Mouse (Mus musculus) kidney, embryonic 14.5 days (tissue): Measurements from ENCODE around the gene Spire2. TPM values are rescaled to one million over a fixed set of nuclear protein-coding genes. Genes with fewer than 3 reads are reported as not detected.

Source experiments
- ATAC-seq: fragments of 200-750 bp; cut with Nextera tagmentation; 2 replicates; pipeline ENCODE4 v1.8.0; 2017; ENCODE audit warnings: moderate number of reproducible peaks, mild to moderate bottlenecking, moderate TSS enrichment, moderate library complexity; ENCODE audit not compliant: low FRiP score, low TSS enrichment
- H3K27ac ChIP-seq: fragments of 300-500 bp; sonication (generic); 2 replicates; pipeline ENCODE4 v1.5.1; 2014; ENCODE audit warnings: low read depth, mild to moderate bottlenecking, low read length, moderate library complexity, mixed read lengths
- H3K27me3 ChIP-seq: fragments of 300-500 bp; sonication (generic); 2 replicates; pipeline ENCODE4 v1.6.1; 2014; ENCODE audit warnings: mild to moderate bottlenecking, low read length; ENCODE audit not compliant: control insufficient read depth, insufficient read depth
- H3K36me3 ChIP-seq: fragments of 300-500 bp; sonication (generic); 2 replicates; pipeline ENCODE4 v1.6.1; 2014; ENCODE audit warnings: low read length, mixed read lengths; ENCODE audit not compliant: control insufficient read depth, insufficient read depth
- H3K4me1 ChIP-seq: fragments of 300-500 bp; sonication (generic); 2 replicates; pipeline ENCODE4 v1.6.1; 2014; ENCODE audit warnings: low read length, mixed read lengths; ENCODE audit not compliant: control insufficient read depth, insufficient read depth
- H3K4me2 ChIP-seq: fragments of 300-500 bp; sonication (generic); replicated peaks from 2 replicates; pipeline ENCODE4 v1.6.1; 2014; ENCODE audit warnings: low read depth, mild to moderate bottlenecking, low read length
- H3K4me3 ChIP-seq: fragments of 300-500 bp; sonication (generic); 2 replicates; pipeline ENCODE4 v1.5.1; 2014; ENCODE audit warnings: mild to moderate bottlenecking, low read length
- H3K9ac ChIP-seq: fragments of 300-500 bp; sonication (generic); 2 replicates; pipeline ENCODE4 v1.6.1; 2014; ENCODE audit warnings: low read depth, mild to moderate bottlenecking, low read length, moderate library complexity
- H3K9me3 ChIP-seq: fragments of 300-500 bp; sonication (generic); 2 replicates; pipeline ENCODE4 v1.6.1; 2016; ENCODE audit warnings: low read length; ENCODE audit not compliant: control insufficient read depth
- WGBS: fragments of 180-500 bp; shearing (Covaris S2); extraction: QIAGEN DNeasy Blood & Tissue Kit; methylation state at CpG from one replicate; pipeline ENCODE4 v1.1.7; 2014; 5-methylcytosine and 5-hydroxymethylcytosine counted together
- polyA plus RNA-seq: library from polyadenylated mRNA; unstranded; fragments of >200 nt; fragmentation: Nextera tagmentation; extraction: Ambion mirVana; gene quantifications from 2 replicates; pipeline ENCODE4 v1.2.1, GENCODE M21; 2014

The Spire2 gene
- polyA plus RNA-seq, 1 experiment from 2014 or later, result 3.9 TPM

DNA sequence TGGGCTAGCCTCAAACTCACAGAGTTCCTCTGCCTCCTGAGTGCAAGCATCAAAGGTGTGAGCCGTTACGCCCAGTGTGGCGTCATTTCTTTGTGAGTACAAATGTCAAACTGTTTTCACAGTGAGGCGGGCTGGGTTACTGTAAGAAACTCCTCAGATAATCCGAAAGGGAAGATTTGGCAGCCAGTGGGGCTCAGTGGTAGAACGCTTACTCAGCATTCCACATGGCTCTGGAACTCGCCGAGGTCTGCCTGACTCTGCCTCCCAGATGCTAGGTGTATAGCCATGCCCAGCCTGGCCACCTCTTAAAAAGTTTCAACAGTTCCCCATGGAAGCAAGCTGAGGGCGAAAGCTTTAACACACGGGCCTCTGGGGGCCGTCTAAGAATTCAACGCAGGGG is 19.6 kb downstream of the Spire2 start:
- no peak overlapping the region for H3K4me2 ChIP-seq

DNA sequence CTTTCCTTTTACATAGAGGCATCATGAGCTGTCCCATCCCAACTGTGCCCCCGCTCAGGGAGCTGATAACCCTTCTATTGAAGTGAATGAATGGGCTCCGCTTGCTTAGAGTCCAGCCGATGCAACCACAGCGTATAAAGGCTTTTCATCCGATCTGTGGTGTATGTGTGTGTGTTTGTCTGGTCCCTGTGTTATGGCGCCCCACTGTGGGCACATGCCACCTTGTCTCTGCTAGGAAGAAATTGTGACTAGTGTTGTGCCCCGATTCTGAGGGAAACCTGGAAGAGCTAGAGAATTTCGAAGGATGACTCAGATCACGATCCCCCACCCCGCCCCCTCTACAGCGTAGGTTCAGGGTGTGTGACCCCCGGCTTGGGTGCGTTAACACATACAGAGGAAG is 20.3 kb downstream of the Spire2 start:
- ATAC-seq, result no peak
- Histone ChIP-seq H3K36me3 (no peaks in the 10 kb centered on the region), H3K27ac (no peak overlapping the region), H3K4me1 (peaks cover 29% of the 10 kb centered on the region), H3K4me2 (no peak overlapping the region), H3K9me3 (no peaks in the 10 kb centered on the region), H3K9ac (no peak overlapping the region), H3K4me3 (no peak overlapping the region), H3K27me3 (no peaks in the 10 kb centered on the region)
- 49% methylated on average over 13 of the region's 13 CpGs for WGBS

More for the DNA sequence above, 19.6 kb downstream of the Spire2 start:
- 84% methylated on average over 12 of the region's 12 CpGs for WGBS
- Histone ChIP-seq H3K27me3 (no peaks in the 10 kb centered on the region), H3K27ac (no peak overlapping the region), H3K9ac (no peak overlapping the region), H3K4me1 (peaks cover 36% of the 10 kb centered on the region), H3K36me3 (no peaks in the 10 kb centered on the region), H3K4me3 (no peak overlapping the region), H3K9me3 (no peaks in the 10 kb centered on the region)
- ATAC-seq, result no peak

DNA sequence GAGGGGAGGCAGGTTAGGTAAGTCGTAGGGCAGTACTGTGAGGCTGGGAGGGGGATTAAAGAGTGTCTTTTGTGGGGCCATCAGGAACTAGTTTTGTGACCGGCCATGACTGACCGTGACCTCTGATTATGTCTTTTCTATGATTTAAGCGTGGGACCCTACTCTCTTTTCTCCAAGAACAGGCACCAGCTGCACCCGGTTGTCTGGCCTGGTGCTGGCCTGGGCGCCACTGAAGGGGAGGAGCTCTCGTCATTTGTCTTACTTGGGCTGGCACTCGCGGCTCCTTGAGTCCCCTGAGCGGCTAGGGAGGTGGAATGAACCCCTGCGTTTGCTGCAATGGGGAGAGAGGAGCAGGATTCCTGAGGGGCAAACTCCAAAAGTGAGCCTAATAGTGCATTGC is 20.7 kb downstream of the Spire2 start:
- Histone ChIP-seq H3K4me1 (peaks cover 25% of the 10 kb centered on the region), H3K9ac (no peak overlapping the region), H3K36me3 (no peaks in the 10 kb centered on the region), H3K4me3 (no peak overlapping the region), H3K27ac (no peak overlapping the region), H3K9me3 (no peaks in the 10 kb centered on the region), H3K4me2 (no peak overlapping the region), H3K27me3 (no peaks in the 10 kb centered on the region)
- WGBS, result 41% methylated on average over 11 of the region's 11 CpGs
- no peak for ATAC-seq

DNA sequence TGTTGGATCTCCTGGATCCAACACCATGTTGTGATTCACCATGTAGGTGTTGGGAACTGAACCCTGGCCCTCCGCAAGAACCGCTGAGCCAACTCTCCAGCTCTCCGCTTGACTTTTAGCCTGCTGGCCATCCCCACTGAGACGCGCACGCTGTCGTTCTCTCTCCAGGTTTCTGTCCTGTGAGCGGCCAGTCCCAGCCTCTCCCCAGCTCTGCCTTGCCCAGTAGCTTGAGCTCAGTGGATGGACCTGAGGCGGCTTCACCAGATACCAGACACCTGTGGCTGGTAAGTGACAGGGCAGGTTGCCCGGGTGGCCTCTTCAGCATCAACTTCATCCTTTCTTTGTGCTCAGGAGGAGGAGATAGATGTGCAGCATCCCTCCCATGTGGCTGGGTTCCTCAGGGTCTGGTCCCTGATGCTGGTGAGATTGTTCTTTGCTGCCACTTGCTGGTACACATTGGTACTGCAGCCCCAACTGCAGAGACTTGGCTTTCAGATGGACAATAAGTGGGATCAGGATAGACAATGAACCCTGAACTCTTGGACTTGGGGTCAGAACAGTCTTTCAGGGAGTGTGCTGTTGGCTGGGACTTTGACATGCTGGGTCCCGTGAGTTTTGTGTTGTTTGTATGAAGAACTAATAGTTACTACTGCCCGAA is 28.7 kb downstream of the Spire2 start:
- Histone ChIP-seq H3K27ac (no peak overlapping the region), H3K9ac (no peak overlapping the region), H3K27me3 (no peaks in the 10 kb centered on the region), H3K4me3 (no peak overlapping the region), H3K36me3 (no peaks in the 10 kb centered on the region), H3K9me3 (no peaks in the 10 kb centered on the region), H3K4me2 (no peak overlapping the region), H3K4me1 (no peaks in the 10 kb centered on the region)
- ATAC-seq, result peak; percentile 71
- WGBS, result 53% methylated on average over 12 of the region's 12 CpGs

DNA sequence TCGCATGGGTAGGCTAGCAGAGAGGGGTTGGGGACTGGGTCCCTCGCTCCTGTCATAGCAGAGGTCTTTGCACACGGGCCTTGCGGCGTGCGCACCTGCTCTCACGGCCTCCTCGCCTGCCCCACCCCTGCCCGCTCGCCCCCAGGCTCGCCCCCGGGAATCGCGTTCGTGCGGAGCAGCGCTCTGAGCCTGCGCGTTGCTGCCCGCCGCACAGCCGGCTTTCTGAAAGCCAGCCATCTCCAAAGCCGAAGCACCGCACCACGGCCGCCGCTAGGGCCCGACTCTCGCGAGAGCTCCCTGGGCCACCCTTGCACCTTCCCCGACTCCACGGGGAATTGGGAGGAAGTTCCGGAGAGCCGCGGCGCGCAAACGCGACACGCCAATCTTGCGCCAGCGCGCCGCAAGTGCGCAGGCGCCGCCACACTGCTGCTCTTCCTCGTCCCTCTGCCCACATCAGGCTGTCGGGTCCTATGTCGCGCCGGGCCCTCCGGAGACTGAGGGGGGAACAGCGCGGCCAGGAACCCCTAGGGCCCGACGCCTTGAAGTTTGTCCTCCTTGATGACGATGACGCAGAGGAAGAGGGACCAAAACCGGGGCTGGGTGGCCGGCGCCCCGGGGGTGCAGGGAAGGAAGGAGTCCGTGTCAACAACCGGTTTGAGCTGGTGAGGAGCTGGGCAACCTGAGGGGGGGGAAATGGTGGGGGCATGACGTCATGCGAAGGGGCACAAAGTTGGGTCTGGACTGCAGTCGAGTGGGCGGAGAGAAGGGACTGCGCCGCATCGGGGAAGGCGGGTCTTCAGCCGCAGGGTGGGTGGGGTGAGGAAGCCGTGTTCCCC is 41.1 kb downstream of the Spire2 start, which contains the start of gene Tcf25:
TSS of gene Tcf25 (plus strand) at position 351 of the 836 bp plus-strand sequence.
- Histone ChIP-seq H3K9ac (peak within 1 kb of the TSS; percentile 89), H3K4me2 (peak within 1 kb of the TSS; percentile 69), H3K36me3 (peaks cover 6% of the 10 kb centered on the region; the same call in 1 of the 2 replicates), H3K4me1 (peaks cover 8% of the 10 kb centered on the region; the same call in 1 of the 2 replicates), H3K27ac (peak within 1 kb of the TSS; percentile 96), H3K27me3 (no peaks in the 10 kb centered on the region), H3K9me3 (no peaks in the 10 kb centered on the region), H3K4me3 (peak within 1 kb of the TSS; percentile 92)
- peak; percentile 93 for ATAC-seq
- under 1% methylated on average over 73 of the region's 75 CpGs for WGBS

DNA sequence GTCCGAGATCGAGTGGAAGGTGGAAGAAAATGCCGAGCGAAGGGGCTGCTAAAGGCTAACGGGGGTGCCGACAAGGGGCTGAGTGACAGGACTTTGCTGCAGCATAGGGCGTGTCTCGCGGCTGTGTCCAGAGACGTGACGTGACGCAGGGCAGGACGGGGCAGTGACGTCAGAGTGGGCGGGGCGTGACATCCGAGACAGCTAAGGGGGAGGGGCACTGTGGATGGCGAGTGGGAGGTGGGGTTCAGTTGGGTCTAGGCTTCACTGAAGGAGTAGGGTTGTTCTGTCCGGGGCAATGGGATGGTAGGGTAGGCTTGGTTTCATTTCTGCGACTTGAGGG is 41.7 kb downstream of the Spire2 start:
- Histone ChIP-seq H3K36me3 (peaks cover 6% of the 10 kb centered on the region; the same call in 1 of the 2 replicates), H3K27ac (peak overlapping the region; percentile 96), H3K9ac (peak overlapping the region; percentile 89), H3K4me3 (peak overlapping the region; percentile 92), H3K4me2 (peak overlapping the region; percentile 69), H3K4me1 (peaks cover 8% of the 10 kb centered on the region; the same call in 1 of the 2 replicates), H3K9me3 (no peaks in the 10 kb centered on the region), H3K27me3 (no peaks in the 10 kb centered on the region)
- ATAC-seq, result peak; percentile 83
- 0% methylated on average over 20 of the region's 20 CpGs for WGBS

DNA sequence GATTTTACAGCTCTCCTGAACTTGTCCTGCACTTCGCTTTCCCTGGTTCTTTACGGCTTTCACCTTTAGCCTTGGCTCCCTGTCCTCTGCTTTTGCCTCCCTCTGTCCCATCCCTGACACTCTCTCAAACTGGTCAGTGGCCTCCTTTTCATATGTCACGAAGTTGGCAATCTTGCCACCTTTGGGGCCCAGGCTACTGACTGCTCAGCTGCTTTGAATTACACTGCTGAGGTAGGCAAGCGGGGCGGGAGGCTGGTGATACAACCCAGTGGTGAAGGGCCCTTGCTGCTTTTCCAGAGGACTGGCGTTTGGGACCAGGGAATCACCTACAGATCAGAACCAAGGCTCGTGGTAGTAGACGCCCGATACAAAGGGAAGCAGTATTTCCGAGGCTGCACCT is 43.2 kb downstream of the Spire2 start:
- 83% methylated on average over 10 of the region's 10 CpGs for WGBS
- Histone ChIP-seq H3K4me3 (no peak overlapping the region), H3K27ac (no peak overlapping the region), H3K4me1 (peaks cover 8% of the 10 kb centered on the region; the same call in 1 of the 2 replicates), H3K27me3 (no peaks in the 10 kb centered on the region), H3K9ac (no peak overlapping the region), H3K4me2 (no peak overlapping the region), H3K36me3 (peaks cover 6% of the 10 kb centered on the region; the same call in 1 of the 2 replicates), H3K9me3 (no peaks in the 10 kb centered on the region)
- ATAC-seq, result no peak

DNA sequence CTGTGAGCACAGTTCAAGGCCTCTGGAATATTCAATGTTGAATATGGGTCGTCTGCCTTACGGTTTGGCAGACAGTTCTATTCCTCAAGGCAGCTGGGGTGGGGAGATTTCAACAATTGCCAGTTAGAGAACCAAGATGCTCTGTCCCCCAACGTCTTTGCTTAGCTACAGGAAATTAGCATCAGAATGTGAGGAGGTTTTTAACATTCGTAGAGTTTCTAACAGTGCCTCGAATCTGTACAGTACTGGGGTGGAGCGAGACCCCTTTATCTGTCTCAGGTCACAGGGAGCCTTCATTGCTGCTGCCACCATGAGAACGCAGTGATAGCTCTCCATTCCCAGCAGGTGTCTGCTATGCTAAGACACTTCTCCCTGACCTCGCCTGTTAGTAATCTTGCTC is 43.6 kb downstream of the Spire2 start:
- ATAC-seq, result no peak
- no peak overlapping the region for H3K4me2 ChIP-seq
- H3K9ac ChIP-seq, result no peak overlapping the region
- peaks cover 10% of the 10 kb centered on the region; the same call in 1 of the 2 replicates for H3K36me3 ChIP-seq
- H3K4me1 ChIP-seq, result peaks cover 8% of the 10 kb centered on the region; the same call in 1 of the 2 replicates
- H3K9me3 ChIP-seq, result no peaks in the 10 kb centered on the region
- no peak overlapping the region for H3K27ac ChIP-seq
- no peak overlapping the region for H3K4me3 ChIP-seq
- no peaks in the 10 kb centered on the region for H3K27me3 ChIP-seq
- WGBS, result 75% methylated on average over 8 of the region's 8 CpGs

DNA sequence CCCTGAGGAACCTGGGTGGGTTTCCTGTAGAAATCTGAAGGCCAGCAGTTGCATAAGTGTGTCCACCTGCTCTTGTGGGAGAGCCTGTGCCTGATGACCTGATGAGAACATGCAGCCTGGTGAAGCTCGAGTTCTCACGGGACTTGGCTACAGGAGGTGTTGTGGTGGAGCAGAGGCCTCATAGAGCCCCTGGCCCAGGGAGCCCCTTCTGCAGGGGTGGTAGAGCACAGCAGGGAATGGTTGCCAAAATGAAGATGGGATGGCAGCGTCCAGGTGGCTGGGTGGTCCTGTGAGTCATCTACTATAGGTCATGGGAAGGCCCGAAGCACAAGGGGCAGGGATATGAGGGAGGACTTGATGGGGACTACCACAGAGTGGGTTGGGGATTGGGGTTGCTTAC is 49.2 kb downstream of the Spire2 start:
- Histone ChIP-seq H3K9ac (no peak overlapping the region), H3K9me3 (no peaks in the 10 kb centered on the region), H3K4me3 (no peak overlapping the region), H3K27me3 (no peaks in the 10 kb centered on the region), H3K4me2 (no peak overlapping the region), H3K27ac (no peak overlapping the region), H3K4me1 (no peaks in the 10 kb centered on the region), H3K36me3 (peaks cover 57% of the 10 kb centered on the region)
- no peak for ATAC-seq
- WGBS, result 92% methylated on average over 4 of the region's 4 CpGs
